Mouse (Mus musculus) embryonic facial prominence, embryonic 10.5 days (tissue): ENCODE measurements around the gene Ahnak. TPM values are rescaled to one million over a fixed set of nuclear protein-coding genes. Genes with fewer than 3 reads are reported as not detected.

ENCODE experiments used
- DNase-seq: peaks from one replicate; pipeline ENCODE4 v3.0.0-alpha.2; 2017; ENCODE audit warnings: low spot score
- H3K27ac ChIP-seq: fragments of 300-500 bp; sonication (generic); replicated peaks from 2 replicates; pipeline ENCODE4 v1.5.1; 2016; ENCODE audit warnings: mild to moderate bottlenecking
- H3K27me3 ChIP-seq: fragments of 300-500 bp; sonication (generic); replicated peaks from 2 replicates; pipeline ENCODE4 v1.6.1; 2016; ENCODE audit warnings: low read depth, mild to moderate bottlenecking; ENCODE audit not compliant: poor library complexity, severe bottlenecking
- H3K36me3 ChIP-seq: fragments of 300-500 bp; sonication (generic); replicated peaks from 2 replicates; pipeline ENCODE4 v1.6.1; 2016; ENCODE audit warnings: mild to moderate bottlenecking, moderate library complexity
- H3K4me1 ChIP-seq: fragments of 300-500 bp; sonication (generic); 2 replicates; pipeline ENCODE4 v1.6.1; 2016
- H3K4me3 ChIP-seq: fragments of 300-500 bp; sonication (generic); 2 replicates; pipeline ENCODE4 v1.5.1; 2016; ENCODE audit warnings: mild to moderate bottlenecking, moderate library complexity
- H3K9me3 ChIP-seq: fragments of 300-500 bp; sonication (generic); 2 replicates; pipeline ENCODE4 v1.6.1; 2016; ENCODE audit warnings: mild to moderate bottlenecking
- WGBS: fragments of 180-500 bp; shearing (Covaris S2); methylation state at CpG from one replicate; pipeline ENCODE4 v1.1.7; 2016; 5-methylcytosine and 5-hydroxymethylcytosine counted together
- polyA plus RNA-seq: library from polyadenylated mRNA; unstranded; fragments of >200 nt; fragmentation: Nextera tagmentation; extraction: Ambion mirVana; gene quantifications from 2 replicates; pipeline ENCODE4 v1.2.1, GENCODE M21; 2016

The Ahnak gene
- polyA plus RNA-seq, 1 experiment from 2014 or later = 10.0 TPM

- WGBS = 83% methylated on average over 8 of the region's 8 CpGs
- Histone ChIP-seq H3K27me3 (no peaks in the 10 kb centered on the region), H3K4me3 (no peak overlapping the region), H3K9me3 (no peaks in the 10 kb centered on the region), H3K4me1 (peaks cover 20% of the 10 kb centered on the region), H3K27ac (no peak overlapping the region), H3K36me3 (no peaks in the 10 kb centered on the region)
- DNase-seq = no peak
These were observed 80.7 kb downstream of the Ahnak start for GRCm38 (mm10) chr19:9069687-9070307.

- peaks cover 20% of the 10 kb centered on the region for H3K4me1 ChIP-seq
- H3K27me3 ChIP-seq = no peaks in the 10 kb centered on the region
- 84% methylated on average over 2 of the region's 2 CpGs for WGBS
- H3K9me3 ChIP-seq = no peaks in the 10 kb centered on the region
- no peak for DNase-seq
- H3K27ac ChIP-seq = no peak overlapping the region
- no peaks in the 10 kb centered on the region for H3K36me3 ChIP-seq
- H3K4me3 ChIP-seq = no peak overlapping the region
These were observed 81.2 kb downstream of the Ahnak start for GRCm38 (mm10) chr19:9070316-9070715.

DNA sequence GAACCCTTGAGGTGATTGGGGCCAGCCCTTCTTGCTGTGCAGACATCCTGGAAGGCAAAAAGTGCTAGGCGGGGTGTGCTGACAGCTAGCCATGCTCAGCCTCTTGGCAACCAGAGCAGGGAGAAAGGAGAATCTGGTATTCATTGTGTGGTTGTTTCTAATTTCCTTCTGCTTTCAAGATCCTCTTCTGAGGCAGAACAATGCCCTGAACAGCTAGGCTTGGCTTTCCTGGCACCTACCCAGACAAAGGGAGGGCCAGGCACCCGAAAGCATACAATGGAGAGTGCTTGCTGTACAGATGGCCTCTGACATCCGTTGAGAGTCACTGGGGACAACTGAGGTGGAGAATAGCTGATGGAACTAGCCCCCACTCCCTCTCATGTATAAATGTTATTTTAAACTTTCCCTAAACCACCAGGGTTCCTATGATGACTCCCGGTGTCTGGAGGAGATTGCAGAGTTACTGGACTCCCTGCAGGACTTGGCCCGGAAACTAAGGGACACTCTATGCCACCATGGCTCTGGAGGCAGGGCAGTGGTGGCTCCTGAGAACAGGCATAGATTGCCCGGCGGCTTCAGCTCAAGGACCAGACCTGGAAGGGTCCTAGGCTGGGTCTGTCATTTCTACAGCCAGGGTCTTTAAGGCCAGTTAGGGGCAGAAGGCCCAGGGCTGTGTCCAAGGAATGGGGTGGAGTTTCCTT is 82.5 kb downstream of the Ahnak start:
- Histone ChIP-seq H3K36me3 (no peaks in the 10 kb centered on the region), H3K9me3 (no peaks in the 10 kb centered on the region), H3K27ac (peak overlapping the region; percentile 11; the same call in 1 of the 2 replicates), H3K4me3 (no peak overlapping the region), H3K27me3 (no peaks in the 10 kb centered on the region), H3K4me1 (peaks cover 9% of the 10 kb centered on the region; the same call in 1 of the 2 replicates)
- 72% methylated on average over 7 of the region's 7 CpGs for WGBS
- DNase-seq = no peak

- Histone ChIP-seq H3K4me1 (peaks cover 9% of the 10 kb centered on the region; the same call in 1 of the 2 replicates), H3K36me3 (no peaks in the 10 kb centered on the region), H3K9me3 (no peaks in the 10 kb centered on the region), H3K4me3 (no peak overlapping the region), H3K27me3 (no peaks in the 10 kb centered on the region), H3K27ac (no peak overlapping the region; the same call in 1 of the 2 replicates)
- no peak for DNase-seq
- 82% methylated on average over 2 of the region's 2 CpGs for WGBS
These were observed 83.1 kb downstream of the Ahnak start for GRCm38 (mm10) chr19:9072157-9072530.

DNA sequence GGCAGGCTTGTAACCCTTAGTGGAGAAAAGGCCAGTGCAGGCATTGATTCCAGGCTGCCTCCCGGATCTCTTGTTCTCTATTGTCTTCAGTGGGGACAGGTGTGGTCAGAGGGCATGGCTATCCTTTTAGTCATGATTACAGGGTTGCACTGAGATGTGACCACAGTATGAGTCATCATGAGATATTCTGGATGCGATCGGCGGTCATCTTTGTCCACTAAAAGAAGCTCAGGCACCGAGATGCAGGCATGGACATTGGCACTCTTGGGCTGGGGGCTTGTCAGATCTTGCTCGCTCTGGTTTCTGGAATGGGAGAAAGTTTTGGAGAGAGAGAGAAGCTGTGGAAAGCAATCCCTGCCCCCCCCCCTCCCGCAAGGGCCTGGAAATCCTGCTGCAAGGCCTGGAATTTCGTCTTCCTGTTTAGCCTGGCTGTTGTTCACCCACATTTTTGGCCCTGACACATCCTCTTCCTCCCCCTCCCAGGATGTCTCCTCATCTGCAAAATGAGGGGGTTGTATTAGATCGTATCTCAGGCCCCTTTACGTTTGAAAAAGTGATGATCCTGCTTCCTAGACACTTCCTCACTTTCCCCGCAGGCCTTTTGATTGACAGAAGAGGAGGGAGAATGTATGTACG is 84.8 kb downstream of the Ahnak start:
- Histone ChIP-seq H3K4me1 (peaks cover 9% of the 10 kb centered on the region; the same call in 1 of the 2 replicates), H3K4me3 (no peak overlapping the region), H3K27ac (0 out of 2 replicates have a peak overlapping the region, but pooled peaks have one; percentile 30), H3K27me3 (no peaks in the 10 kb centered on the region), H3K36me3 (no peaks in the 10 kb centered on the region), H3K9me3 (no peaks in the 10 kb centered on the region)
- no peak for DNase-seq
- WGBS = 75% methylated on average over 12 of the region's 12 CpGs

DNA sequence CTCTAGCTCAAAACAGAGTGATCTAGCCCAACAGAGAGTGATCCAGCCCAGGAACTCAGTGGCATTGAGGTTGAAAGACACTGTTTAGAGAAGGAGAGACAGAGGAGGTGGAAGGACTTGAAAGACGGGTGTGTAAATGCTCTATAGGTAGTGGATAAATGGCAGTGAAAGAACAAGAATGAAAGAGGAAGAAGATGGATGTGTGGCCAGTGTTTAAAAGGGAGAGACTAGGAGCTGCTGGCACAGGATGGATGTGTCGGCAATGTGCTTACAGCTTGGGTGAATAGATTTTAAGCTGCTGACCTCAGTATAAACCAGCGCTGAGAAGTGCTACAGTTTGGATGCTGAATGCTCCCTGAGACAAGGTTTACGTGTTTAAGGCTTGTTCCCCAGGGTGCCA is 85.3 kb downstream of the Ahnak start:
- 0 out of 2 replicates have a peak overlapping the region, but pooled peaks have one; percentile 30 for H3K27ac ChIP-seq
- WGBS = 79% methylated on average over 4 of the region's 4 CpGs
- H3K9me3 ChIP-seq = no peaks in the 10 kb centered on the region
- peaks cover 9% of the 10 kb centered on the region; the same call in 1 of the 2 replicates for H3K4me1 ChIP-seq
- DNase-seq = no peak
- no peak overlapping the region for H3K4me3 ChIP-seq
- no peaks in the 10 kb centered on the region for H3K27me3 ChIP-seq
- H3K36me3 ChIP-seq = no peaks in the 10 kb centered on the region

- Histone ChIP-seq H3K4me1 (peaks cover 16% of the 10 kb centered on the region), H3K36me3 (no peaks in the 10 kb centered on the region), H3K9me3 (no peaks in the 10 kb centered on the region), H3K4me3 (no peak overlapping the region), H3K27ac (no peak overlapping the region), H3K27me3 (no peaks in the 10 kb centered on the region)
- WGBS = 82% methylated on average over 2 of the region's 2 CpGs
- no peak for DNase-seq
These were observed 86.5 kb downstream of the Ahnak start for GRCm38 (mm10) chr19:9075558-9075957.

GRCm38 (mm10) chr19:9076035-9076434 is 87.0 kb downstream of the Ahnak start:
- 87% methylated on average over 3 of the region's 3 CpGs for WGBS
- DNase-seq = no peak
- peaks cover 16% of the 10 kb centered on the region for H3K4me1 ChIP-seq
- no peaks in the 10 kb centered on the region for H3K36me3 ChIP-seq
- no peaks in the 10 kb centered on the region for H3K27me3 ChIP-seq
- no peak overlapping the region for H3K4me3 ChIP-seq
- no peak overlapping the region for H3K27ac ChIP-seq
- no peaks in the 10 kb centered on the region for H3K9me3 ChIP-seq

- Histone ChIP-seq H3K36me3 (no peaks in the 10 kb centered on the region), H3K27ac (no peak overlapping the region), H3K9me3 (no peaks in the 10 kb centered on the region), H3K4me3 (no peak overlapping the region), H3K4me1 (peaks cover 11% of the 10 kb centered on the region), H3K27me3 (no peaks in the 10 kb centered on the region)
- no peak for DNase-seq
- WGBS = 80% methylated on average over 4 of the region's 4 CpGs
These were observed 88.0 kb downstream of the Ahnak start for GRCm38 (mm10) chr19:9076982-9077660.

GRCm38 (mm10) chr19:9079916-9080315 is 90.8 kb downstream of the Ahnak start:
- H3K4me1 ChIP-seq = peaks cover 20% of the 10 kb centered on the region
- H3K4me3 ChIP-seq = no peak overlapping the region
- H3K27me3 ChIP-seq = no peaks in the 10 kb centered on the region
- no peaks in the 10 kb centered on the region for H3K9me3 ChIP-seq
- H3K36me3 ChIP-seq = no peaks in the 10 kb centered on the region
- no peak for DNase-seq
- 30% methylated on average over 7 of the region's 7 CpGs for WGBS
- H3K27ac ChIP-seq = no peak overlapping the region

GRCm38 (mm10) chr19:9081311-9082190 is 92.5 kb downstream of the Ahnak start:
- no peak for DNase-seq
- Histone ChIP-seq H3K27me3 (no peaks in the 10 kb centered on the region), H3K36me3 (no peaks in the 10 kb centered on the region), H3K27ac (no peak overlapping the region), H3K4me1 (peaks cover 20% of the 10 kb centered on the region), H3K4me3 (no peak overlapping the region), H3K9me3 (no peaks in the 10 kb centered on the region)
- WGBS = 87% methylated on average over 14 of the region's 14 CpGs
